Mouse (Mus musculus) limb, embryonic 11.5 days (tissue): Measurements from ENCODE around the gene Gm13285. TPM values are rescaled to one million over a fixed set of nuclear protein-coding genes. Genes with fewer than 3 reads are reported as not detected.

ENCODE experiments used
- ATAC-seq: fragments of 200-750 bp; cut with Nextera tagmentation; 2 replicates; pipeline ENCODE4 v1.8.0; 2017; ENCODE audit warnings: low read depth; ENCODE audit not compliant: insufficient number of reproducible peaks, low FRiP score, low TSS enrichment
- DNase-seq: peaks from one replicate; pipeline ENCODE4 v3.0.0-alpha.2; 2015; ENCODE audit warnings: low spot score
- H3K27ac ChIP-seq: fragments of 300-500 bp; sonication (generic); replicated peaks from 2 replicates; pipeline ENCODE4 v1.5.1; 2014; ENCODE audit warnings: low read depth, mild to moderate bottlenecking, low read length
- H3K27me3 ChIP-seq: fragments of 300-500 bp; sonication (generic); 2 replicates; pipeline ENCODE4 v1.6.1; 2014; ENCODE audit warnings: mild to moderate bottlenecking, low read length, mixed read lengths; ENCODE audit not compliant: control insufficient read depth, insufficient read depth
- H3K36me3 ChIP-seq: fragments of 300-500 bp; sonication (generic); 2 replicates; pipeline ENCODE4 v1.6.1; 2014; ENCODE audit warnings: mild to moderate bottlenecking, low read length, moderate library complexity, mixed read lengths; ENCODE audit not compliant: control insufficient read depth, insufficient read depth
- H3K4me1 ChIP-seq: fragments of 300-500 bp; sonication (generic); 2 replicates; pipeline ENCODE4 v1.6.1; 2014; ENCODE audit warnings: low read length, mixed read lengths; ENCODE audit not compliant: control insufficient read depth, insufficient read depth
- H3K4me2 ChIP-seq: fragments of 300-500 bp; sonication (generic); 2 replicates; pipeline ENCODE4 v1.6.1; 2014; ENCODE audit warnings: low read depth, mild to moderate bottlenecking, moderate library complexity; ENCODE audit not compliant: severe bottlenecking
- H3K4me3 ChIP-seq: fragments of 300-500 bp; sonication (generic); 2 replicates; pipeline ENCODE4 v1.5.1; 2014; ENCODE audit warnings: low read depth, low read length
- H3K9ac ChIP-seq: fragments of 300-500 bp; sonication (generic); 2 replicates; pipeline ENCODE4 v1.6.1; 2014; ENCODE audit warnings: mild to moderate bottlenecking, low read length
- H3K9me3 ChIP-seq: fragments of 300-500 bp; sonication (generic); 2 replicates; pipeline ENCODE4 v1.6.1; 2016; ENCODE audit warnings: low read length; ENCODE audit not compliant: control insufficient read depth
- WGBS: fragments of 180-500 bp; shearing (Covaris S2); extraction: QIAGEN DNeasy Blood & Tissue Kit; methylation state at CpG from one replicate; pipeline ENCODE4 v1.1.7; 2014; 5-methylcytosine and 5-hydroxymethylcytosine counted together
- polyA plus RNA-seq: library from polyadenylated mRNA; unstranded; fragments of >200 nt; fragmentation: Nextera tagmentation; extraction: Ambion mirVana; gene quantifications from 2 replicates; pipeline ENCODE4 v1.2.1, GENCODE M21; 2014

The Gm13285 gene
- polyA plus RNA-seq, 1 experiment from 2014 or later, result 1.1 TPM

- Histone ChIP-seq H3K27ac (no peak within 1 kb of the TSS), H3K9me3 (no peaks in the 10 kb centered on the region), H3K4me3 (no peak within 1 kb of the TSS), H3K36me3 (no peaks in the 10 kb centered on the region), H3K27me3 (no peaks in the 10 kb centered on the region), H3K4me2 (no peak within 1 kb of the TSS), H3K4me1 (no peaks in the 10 kb centered on the region), H3K9ac (no peak within 1 kb of the TSS)
- ATAC-seq, result no peak
- DNase-seq, result no peak
- 64% methylated on average over 2 of the region's 2 CpGs for WGBS
Observed at GRCm38 (mm10) chr4:88841438-88841911, 42.0 kb downstream of the Gm13285 start, which contains the start of gene Ifna4. Gene Ifna4 (plus strand): TSS chr4:88841861.

- Histone ChIP-seq H3K36me3 (no peaks in the 10 kb centered on the region), H3K27me3 (no peaks in the 10 kb centered on the region), H3K4me2 (no peak overlapping the region), H3K4me1 (no peaks in the 10 kb centered on the region), H3K4me3 (no peak overlapping the region), H3K27ac (no peak overlapping the region), H3K9me3 (no peaks in the 10 kb centered on the region), H3K9ac (no peak overlapping the region)
- 70% methylated on average over 2 of the region's 2 CpGs for WGBS
- DNase-seq (no peak), ATAC-seq (no peak)
Observed at GRCm38 (mm10) chr4:88845334-88845733, 45.9 kb downstream of the Gm13285 start.

- H3K4me1 ChIP-seq, result no peaks in the 10 kb centered on the region
- H3K4me3 ChIP-seq, result no peak within 1 kb of the TSS
- H3K27me3 ChIP-seq, result no peaks in the 10 kb centered on the region
- no peaks in the 10 kb centered on the region for H3K9me3 ChIP-seq
- DNase-seq (no peak), ATAC-seq (no peak)
- no peak within 1 kb of the TSS for H3K27ac ChIP-seq
- H3K4me2 ChIP-seq, result no peak within 1 kb of the TSS
- 69% methylated on average over 1 of the region's 1 CpGs for WGBS
- H3K9ac ChIP-seq, result no peak within 1 kb of the TSS
- H3K36me3 ChIP-seq, result no peaks in the 10 kb centered on the region
Observed at GRCm38 (mm10) chr4:88849698-88850097, 50.2 kb downstream of the Gm13285 start, which contains the start of gene Ifna1. Gene Ifna1 (plus strand): TSS chr4:88850087.

Other genes with a start within 250 kb of the Gm13285 start
- not detected in 2 replicates for gene Ifna15, start 241.4 kb upstream of the Gm13285 start, polyA plus RNA-seq
- not detected in 2 replicates for gene Ifna14, start 227.9 kb upstream of the Gm13285 start, polyA plus RNA-seq
- not detected in 2 replicates for gene Ifna9, start 207.3 kb upstream of the Gm13285 start, polyA plus RNA-seq
- gene Ifna12, start 196.3 kb upstream of the Gm13285 start, polyA plus RNA-seq, result not detected in 2 replicates
- not detected in 2 replicates for gene C87499, start 165.3 kb upstream of the Gm13285 start, polyA plus RNA-seq
- not detected in 2 replicates for gene Ifna13, start 155.2 kb upstream of the Gm13285 start, polyA plus RNA-seq
- not detected in 2 replicates for gene Ifna16, start 122.7 kb upstream of the Gm13285 start, polyA plus RNA-seq
- not detected in 2 replicates for gene Ifna2, start 115.8 kb upstream of the Gm13285 start, polyA plus RNA-seq
- gene Ifnab, start 108.3 kb upstream of the Gm13285 start, polyA plus RNA-seq, result not detected in 2 replicates
- gene Gm26566, start 77.9 kb upstream of the Gm13285 start, polyA plus RNA-seq, result 0.81 and 1.5 TPM in 2 replicates
- 139 and 140 TPM in 2 replicates for gene Klhl9, start 77.2 kb upstream of the Gm13285 start, polyA plus RNA-seq
- gene Gm13271, start 44.8 kb upstream of the Gm13285 start, polyA plus RNA-seq, result not detected in 2 replicates
- 0.13 TPM in 1 of 2 replicates, not detected in the other for gene Gm13283, start 39.5 kb upstream of the Gm13285 start, polyA plus RNA-seq
- 0.38 TPM in 1 of 2 replicates, not detected in the other for gene Gm13290, start 25.8 kb upstream of the Gm13285 start, polyA plus RNA-seq
- gene Gm13289, start 22.7 kb upstream of the Gm13285 start, polyA plus RNA-seq, result not detected in 2 replicates
- gene Gm13272, start 19.8 kb upstream of the Gm13285 start, polyA plus RNA-seq, result not detected in 2 replicates
- gene Ifnz, start 17.5 kb upstream of the Gm13285 start, polyA plus RNA-seq, result not detected in 2 replicates
- not detected in 2 replicates for gene Gm13276, start 14.0 kb upstream of the Gm13285 start, polyA plus RNA-seq
- not detected in 2 replicates for gene Gm13277, start 11.0 kb upstream of the Gm13285 start, polyA plus RNA-seq
- not detected in 2 replicates for gene Gm13278, start 8.1 kb upstream of the Gm13285 start, polyA plus RNA-seq
- gene Gm13275, start 5.2 kb upstream of the Gm13285 start, polyA plus RNA-seq, result not detected in 2 replicates
- not detected in 2 replicates for gene Gm13279, start 2.3 kb upstream of the Gm13285 start, polyA plus RNA-seq
- gene Gm13287, start 3.6 kb downstream of the Gm13285 start, polyA plus RNA-seq, result not detected in 2 replicates
- gene Gm13288, start 5.9 kb downstream of the Gm13285 start, polyA plus RNA-seq, result not detected in 2 replicates
- gene Ifna7, start 16.6 kb downstream of the Gm13285 start, polyA plus RNA-seq, result not detected in 2 replicates
- not detected in 2 replicates for gene Ifna11, start 20.3 kb downstream of the Gm13285 start, polyA plus RNA-seq
- gene Ifna6, start 27.8 kb downstream of the Gm13285 start, polyA plus RNA-seq, result not detected in 2 replicates
- not detected in 2 replicates for gene Ifna5, start 35.9 kb downstream of the Gm13285 start, polyA plus RNA-seq
- not detected in 2 replicates for gene Ifna4, start 42.2 kb downstream of the Gm13285 start, polyA plus RNA-seq
- gene Ifna1, start 50.4 kb downstream of the Gm13285 start, polyA plus RNA-seq, result not detected in 2 replicates
- gene Ifne, start 80.5 kb downstream of the Gm13285 start, polyA plus RNA-seq, result not detected in 2 replicates